Mouse (Mus musculus): Measurements from ENCODE around the gene Ift22. TPM values are rescaled to one million over a fixed set of nuclear protein-coding genes. Genes with fewer than 3 reads are reported as not detected.

Ift22 gene
- polyA plus RNA-seq, 1 experiment = 0.02 TPM

GRCm38 (mm10) chr5:136895529-136895963 is 12.4 kb upstream of the Ift22 start:
- no peak overlapping the region for H3K4me3 ChIP-seq (replicated peaks)
- no peaks in the 10 kb centered on the region for H3K4me1 ChIP-seq (ENCODE audit: control insufficient read depth)
- no peak for TF ChIP-seq TAL1 (IDR thresholded peaks at IDR 0.05; ENCODE audit: low read length)
- no peak for TF ChIP-seq GATA1 (IDR thresholded peaks at IDR 0.05; ENCODE audit: low read length)
- no peaks in the 10 kb centered on the region for H3K9me3 ChIP-seq (ENCODE audit: control insufficient read depth, low read length)
- no peaks in the 10 kb centered on the region for H3K36me3 ChIP-seq (ENCODE audit: control insufficient read depth)
- H3K27me3 ChIP-seq (ENCODE audit: control insufficient read depth) = 0 out of 2 replicates have a peak, but pooled peaks cover 4% of the 10 kb centered on the region

DNA sequence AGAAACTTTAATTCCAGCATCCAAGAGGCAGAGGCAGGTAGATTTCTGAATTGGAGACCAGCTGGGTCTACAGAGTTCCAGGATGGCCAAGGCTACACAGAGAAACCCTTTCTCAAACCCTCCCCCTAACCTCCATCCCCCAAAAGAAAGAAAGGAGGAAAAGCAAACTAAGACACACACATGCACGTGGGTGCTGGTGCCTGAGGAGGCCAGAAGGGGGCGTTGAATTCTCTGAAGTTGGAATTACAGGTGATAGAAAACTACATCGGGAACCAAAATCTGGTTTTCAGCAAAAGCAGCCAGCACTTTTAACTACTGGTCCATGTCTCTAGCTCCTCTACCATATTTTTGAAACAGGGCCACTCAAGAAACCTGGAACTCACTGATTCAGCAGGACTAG is 3.3 kb upstream of the Ift22 start:
- no peaks in the 10 kb centered on the region for H3K27me3 ChIP-seq (ENCODE audit: control insufficient read depth)
- 0 out of 2 replicates have a peak, but pooled peaks cover 2% of the 10 kb centered on the region for H3K9me3 ChIP-seq (ENCODE audit: control insufficient read depth, low read length)
- no peaks in the 10 kb centered on the region for H3K36me3 ChIP-seq (ENCODE audit: control insufficient read depth)
- H3K4me1 ChIP-seq (ENCODE audit: control insufficient read depth) = peaks cover 7% of the 10 kb centered on the region
- no peak for TF ChIP-seq TAL1 (IDR thresholded peaks at IDR 0.05; ENCODE audit: low read length)
- TF ChIP-seq GATA1 (IDR thresholded peaks at IDR 0.05; ENCODE audit: low read length) = no peak
- no peak overlapping the region for H3K4me3 ChIP-seq (replicated peaks)

DNA sequence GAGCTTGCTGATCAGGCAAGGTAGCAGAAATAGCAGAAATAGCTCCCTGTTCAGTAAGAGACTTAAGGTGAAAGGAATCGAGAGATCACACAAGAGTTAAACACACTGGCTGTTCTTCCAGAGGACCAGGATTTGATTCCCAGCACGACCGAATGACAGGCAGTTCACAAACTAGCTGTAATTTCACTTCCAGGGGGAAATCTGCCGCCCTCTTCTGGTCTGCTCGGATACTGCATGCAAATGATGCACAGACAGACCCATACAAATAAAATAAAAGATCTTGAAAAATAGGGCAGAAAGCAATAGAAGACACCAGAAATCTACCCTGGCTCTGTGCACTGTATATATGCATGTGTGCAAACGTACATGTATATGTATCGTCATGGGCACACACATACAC is 2.3 kb upstream of the Ift22 start:
- Histone ChIP-seq H3K36me3 (ENCODE audit: control insufficient read depth) (no peaks in the 10 kb centered on the region), H3K27me3 (ENCODE audit: control insufficient read depth) (no peaks in the 10 kb centered on the region), H3K4me3 (replicated peaks) (no peak overlapping the region), H3K9me3 (ENCODE audit: control insufficient read depth, low read length) (0 out of 2 replicates have a peak, but pooled peaks cover 2% of the 10 kb centered on the region), H3K4me1 (ENCODE audit: control insufficient read depth) (peaks cover 7% of the 10 kb centered on the region)
- TF ChIP-seq GATA1 (IDR thresholded peaks at IDR 0.05; ENCODE audit: low read length) (no peak), TAL1 (IDR thresholded peaks at IDR 0.05; ENCODE audit: low read length) (no peak)

DNA sequence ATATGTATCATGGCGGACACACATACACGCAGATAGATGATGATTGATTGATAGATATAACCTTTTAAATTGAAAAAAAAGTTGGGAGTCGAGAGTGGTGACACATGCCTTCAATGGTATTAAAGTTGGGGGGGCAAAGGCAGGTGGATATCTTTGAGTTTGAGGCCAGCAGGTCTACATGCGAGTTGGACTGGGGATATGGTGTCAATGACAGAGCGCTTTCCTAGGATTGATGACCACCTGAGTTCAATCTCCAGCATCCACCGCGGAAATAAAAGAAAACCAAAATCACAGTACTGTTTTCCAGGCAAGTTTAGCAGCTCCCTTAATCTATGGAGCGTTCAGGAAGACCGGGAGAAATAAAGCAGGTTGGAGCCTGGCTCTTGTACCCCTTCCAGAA is 363 bp upstream of the Ift22 start:
- no peaks in the 10 kb centered on the region for H3K36me3 ChIP-seq (ENCODE audit: control insufficient read depth)
- peak overlapping the region; percentile 60 for H3K4me3 ChIP-seq (replicated peaks)
- H3K4me1 ChIP-seq (ENCODE audit: control insufficient read depth) = peaks cover 7% of the 10 kb centered on the region
- no peaks in the 10 kb centered on the region for H3K27me3 ChIP-seq (ENCODE audit: control insufficient read depth)
- TF ChIP-seq TAL1 (IDR thresholded peaks at IDR 0.05; ENCODE audit: low read length) (no peak), GATA1 (IDR thresholded peaks at IDR 0.05; ENCODE audit: low read length) (no peak)
- H3K9me3 ChIP-seq (ENCODE audit: control insufficient read depth, low read length) = 0 out of 2 replicates have a peak, but pooled peaks cover 2% of the 10 kb centered on the region

- H3K9me3 ChIP-seq (ENCODE audit: control insufficient read depth, low read length) = peaks cover 3% of the 10 kb centered on the region; the same call in 1 of the 2 replicates
- TF ChIP-seq TAL1 (IDR thresholded peaks at IDR 0.05; ENCODE audit: low read length) (no peak), GATA1 (IDR thresholded peaks at IDR 0.05; ENCODE audit: low read length) (no peak)
- peaks cover 9% of the 10 kb centered on the region for H3K4me1 ChIP-seq (ENCODE audit: control insufficient read depth)
- H3K27me3 ChIP-seq (ENCODE audit: control insufficient read depth) = no peaks in the 10 kb centered on the region
- peaks cover 7% of the 10 kb centered on the region; the same call in 1 of the 2 replicates for H3K36me3 ChIP-seq (ENCODE audit: control insufficient read depth)
- no peak overlapping the region for H3K4me3 ChIP-seq (replicated peaks)
Observed at GRCm38 (mm10) chr5:136914183-136914582, 6.2 kb downstream of the Ift22 start.

DNA sequence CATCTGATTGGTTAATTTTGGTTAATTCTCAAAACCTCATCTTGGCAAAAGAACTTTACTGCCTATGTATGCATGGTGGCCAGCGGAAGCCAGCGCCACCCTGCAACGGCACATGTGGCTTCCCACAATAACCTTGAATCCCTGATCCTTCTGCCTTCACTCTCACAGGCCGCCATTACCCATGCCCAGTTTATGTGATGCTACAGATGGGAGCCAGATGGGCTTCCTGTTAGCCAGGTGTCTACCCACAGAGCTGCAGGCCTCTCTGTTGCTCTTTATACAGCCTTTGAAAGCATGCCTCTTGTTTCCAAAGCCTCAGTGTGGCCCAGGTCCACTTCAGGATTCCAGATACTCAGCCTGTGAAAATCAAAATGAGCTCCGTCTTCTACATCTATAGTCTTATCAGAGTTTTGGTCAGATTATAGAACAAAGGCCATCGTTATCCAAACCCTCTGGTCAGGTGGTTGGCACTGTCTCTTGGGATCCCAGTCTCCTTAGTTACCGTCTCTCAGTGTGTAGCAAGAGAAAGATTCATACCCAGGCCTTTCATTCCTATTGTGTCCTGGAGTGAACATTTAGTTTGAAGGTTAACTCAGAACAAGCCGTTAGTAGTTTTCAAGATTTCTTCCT is 9.8 kb downstream of the Ift22 start:
- Histone ChIP-seq H3K27me3 (ENCODE audit: control insufficient read depth) (no peaks in the 10 kb centered on the region), H3K4me1 (ENCODE audit: control insufficient read depth) (peaks cover 19% of the 10 kb centered on the region), H3K9me3 (ENCODE audit: control insufficient read depth, low read length) (peaks cover 3% of the 10 kb centered on the region; the same call in 1 of the 2 replicates), H3K4me3 (replicated peaks) (no peak overlapping the region), H3K36me3 (ENCODE audit: control insufficient read depth) (peaks cover 11% of the 10 kb centered on the region)
- no peak for TF ChIP-seq TAL1 (IDR thresholded peaks at IDR 0.05; ENCODE audit: low read length)
- TF ChIP-seq GATA1 (IDR thresholded peaks at IDR 0.05; ENCODE audit: low read length) = no peak

GRCm38 (mm10) chr5:136918655-136919472 is 10.9 kb downstream of the Ift22 start:
- Histone ChIP-seq H3K9me3 (ENCODE audit: control insufficient read depth, low read length) (peaks cover 3% of the 10 kb centered on the region; the same call in 1 of the 2 replicates), H3K4me3 (replicated peaks) (peak overlapping the region; percentile 68)

GRCm38 (mm10) chr5:136919546-136920301 is 11.8 kb downstream of the Ift22 start:
- Histone ChIP-seq H3K4me3 (replicated peaks) (peak overlapping the region; percentile 68), H3K9me3 (ENCODE audit: control insufficient read depth, low read length) (peaks cover 3% of the 10 kb centered on the region; the same call in 1 of the 2 replicates), H3K36me3 (ENCODE audit: control insufficient read depth) (peaks cover 16% of the 10 kb centered on the region), H3K27me3 (ENCODE audit: control insufficient read depth) (no peaks in the 10 kb centered on the region), H3K4me1 (ENCODE audit: control insufficient read depth) (peaks cover 21% of the 10 kb centered on the region)
- TF ChIP-seq GATA1 (IDR thresholded peaks at IDR 0.05; ENCODE audit: low read length) (no peak), TAL1 (IDR thresholded peaks at IDR 0.05; ENCODE audit: low read length) (no peak)

More at GRCm38 (mm10) chr5:136918655-136919472, 10.9 kb downstream of the Ift22 start:
- H3K27me3 ChIP-seq (ENCODE audit: control insufficient read depth) = no peaks in the 10 kb centered on the region
- TF ChIP-seq TAL1 (IDR thresholded peaks at IDR 0.05; ENCODE audit: low read length) (no peak), GATA1 (IDR thresholded peaks at IDR 0.05; ENCODE audit: low read length) (no peak)
- peaks cover 10% of the 10 kb centered on the region for H3K36me3 ChIP-seq (ENCODE audit: control insufficient read depth)
- peaks cover 21% of the 10 kb centered on the region for H3K4me1 ChIP-seq (ENCODE audit: control insufficient read depth)

Measured in erythroblast, embryonic 14.5 days (primary cell).